Comparison of ENCODE assay signal across 14 mouse cellular contexts in genomic region chr7:75498627-75499026, GRCm38 (mm10). TPM values are rescaled to one million over a fixed set of nuclear protein-coding genes. Genes with fewer than 3 reads are reported as not detected.
DNase-seq lines count a peak whose midpoint lies in the region; ATAC-seq and TF ChIP-seq lines count a peak whose summit lies in the region.
"Had no signal": no experiment of that assay in that cellular context is flagged by ENCODE, and none has a peak within 500 bp of the region (broad histone marks: within the 10 kb centered on the region; RNA-seq: fewer than 3 reads in every experiment).

No protein-coding gene starts in this region.

- peaks cover 16% of the 10 kb centered on the region for H3K4me1 ChIP-seq in heart, adult 2 months (ENCODE audit: control insufficient read depth, insufficient read depth, low read length)
- H3K4me1 ChIP-seq in heart, embryonic 14.5 days (ENCODE audit: control insufficient read depth in 2 of 2, insufficient read depth in 2 of 2, low read length in 2 of 2): peaks cover 9 to 43% of the 10 kb centered on the region in 2 experiments
- no peaks in the 10 kb centered on the region; the same call in 1 of the 2 replicates for H3K4me1 ChIP-seq in forebrain, embryonic 12.5 days
- H3K4me1 ChIP-seq: hindbrain, embryonic 15.5 days; midbrain, embryonic 15.5 days had no signal

- no peak for TF ChIP-seq CTCF in heart, adult 2 months (IDR thresholded peaks at IDR 0.05)

- ATAC-seq in heart, embryonic 14.5 days (ENCODE audit: insufficient number of reproducible peaks, insufficient read depth, low FRiP score, low read depth): no peak
- ATAC-seq in forebrain, embryonic 12.5 days (ENCODE audit: low FRiP score): no peak
- ATAC-seq: midbrain, embryonic 15.5 days had no signal

- 16% methylated on average over 5 of the region's 5 CpGs for WGBS in heart, adult 2 months
- 25% methylated on average over 5 of the region's 5 CpGs for whole genome bisulfite sequencing in heart, embryonic 14.5 days
- WGBS in forebrain, embryonic 12.5 days: 66% methylated on average over 5 of the region's 5 CpGs

- no peaks in the 10 kb centered on the region for H3K9me3 ChIP-seq in heart, embryonic 14.5 days (ENCODE audit: control insufficient read depth, low read length)
- H3K9me3 ChIP-seq in forebrain, embryonic 12.5 days: no peaks in the 10 kb centered on the region
- H3K9me3 ChIP-seq: G1E; hindbrain, embryonic 15.5 days; midbrain, embryonic 15.5 days; neural tube, embryonic 13.5 days had no signal

- peaks cover 3% of the 10 kb centered on the region; the same call in 1 of the 2 replicates for H3K79me2 ChIP-seq in heart, adult 2 months (replicated peaks; ENCODE audit: control insufficient read depth, insufficient read depth, low read length)

- 0 out of 2 replicates have a peak, but pooled peaks have one; percentile 14 for TF ChIP-seq EP300 in heart, adult 2 months (IDR thresholded peaks at IDR 0.05; ENCODE audit: insufficient read depth, low read depth, low read length)

- H3K9ac ChIP-seq in heart, adult 2 months (ENCODE audit: low read depth, low read length): no peak overlapping the region
- H3K9ac ChIP-seq in heart, embryonic 14.5 days (ENCODE audit: low read length): no peak overlapping the region
- no peak overlapping the region for H3K9ac ChIP-seq in forebrain, embryonic 12.5 days
- H3K9ac ChIP-seq: hindbrain, embryonic 15.5 days; midbrain, embryonic 15.5 days; neural tube, embryonic 13.5 days had no signal

- intact Hi-C loops in heart, adult 2 months (cut with DNase I): no loop called here
- intact Hi-C loops in heart, postnatal 25 days (cut with DNase I): no loop called here

- TF ChIP-seq POLR2A in heart, adult 2 months (IDR thresholded peaks at IDR 0.05; ENCODE audit: insufficient read depth, low read depth, low read length): no peak

- no peak overlapping the region for H3K4me2 ChIP-seq in heart, embryonic 14.5 days (ENCODE audit: low read length)
- H3K4me2 ChIP-seq in forebrain, embryonic 12.5 days: no peak overlapping the region
- H3K4me2 ChIP-seq: hindbrain, embryonic 15.5 days; midbrain, embryonic 15.5 days; neural tube, embryonic 13.5 days had no signal

- no peaks in the 10 kb centered on the region for H3K27me3 ChIP-seq in heart, adult 2 months (ENCODE audit: control insufficient read depth, insufficient read depth, low read length)
- no peaks in the 10 kb centered on the region for H3K27me3 ChIP-seq in heart, embryonic 14.5 days (ENCODE audit: control insufficient read depth, insufficient read depth, low read length)
- H3K27me3 ChIP-seq in forebrain, embryonic 12.5 days: no peaks in the 10 kb centered on the region
- H3K27me3 ChIP-seq: hindbrain, embryonic 15.5 days; midbrain, embryonic 15.5 days; neural tube, embryonic 13.5 days had no signal

- no peak for DNase-seq in heart, adult 2 months
- DNase-seq in heart, postnatal 25 days (ENCODE audit: low spot score): no peak
- DNase-seq in kidney, adult 8-10 months: peak; percentile 52 to 81
- peak; percentile 16 for DNase-seq in mesoderm, embryonic 11.5 days (ENCODE audit: low read depth, low spot score)
- no peak for DNase-seq in cerebellum, adult 11 months
- DNase-seq in urinary bladder, postnatal 14 days (ENCODE audit: low spot score): no peak
- DNase-seq: right cerebral cortex, postnatal 14 days had no signal

- H3K4me3 ChIP-seq in heart, adult 2 months: no peak overlapping the region
- H3K4me3 ChIP-seq in heart, embryonic 14.5 days (ENCODE audit: control insufficient read depth in 1 of 2, insufficient read depth in 1 of 2, low read depth in 1 of 2, low read length in 2 of 2): no peak overlapping the region
- H3K4me3 ChIP-seq in forebrain, embryonic 12.5 days (replicated peaks): no peak overlapping the region
- H3K4me3 ChIP-seq: hindbrain, embryonic 15.5 days; left cerebral cortex, adult 2 months; midbrain, embryonic 15.5 days; neural tube, embryonic 13.5 days had no signal

- H3K27ac ChIP-seq in heart, adult 2 months: peak overlapping the region; percentile 8
- peak overlapping the region; percentile 33 to 49; a peak in 2 of 4 replicates for H3K27ac ChIP-seq in heart, embryonic 14.5 days (replicated peaks in 1 of 2; ENCODE audit: control insufficient read depth in 1 of 2, insufficient read depth in 1 of 2, low read depth in 2 of 2, low read length in 2 of 2)
- no peak overlapping the region for H3K27ac ChIP-seq in forebrain, embryonic 12.5 days
- H3K27ac ChIP-seq: hindbrain, embryonic 15.5 days; left cerebral cortex, adult 2 months; midbrain, embryonic 15.5 days; neural tube, embryonic 13.5 days had no signal

- H3K36me3 ChIP-seq in heart, adult 2 months (ENCODE audit: control insufficient read depth, insufficient read depth, low read length): peaks cover 28% of the 10 kb centered on the region
- H3K36me3 ChIP-seq in heart, embryonic 14.5 days (ENCODE audit: control insufficient read depth, insufficient read depth, low read length): no peaks in the 10 kb centered on the region
- no peaks in the 10 kb centered on the region for H3K36me3 ChIP-seq in forebrain, embryonic 12.5 days (replicated peaks)
- H3K36me3 ChIP-seq: G1E; hindbrain, embryonic 15.5 days; midbrain, embryonic 15.5 days; neural tube, embryonic 13.5 days had no signal

RNA-seq across cellular contexts. Expression of gene Akap13, which starts 43.3 kb away (rescaled TPM):
- 10 to 100 TPM; 64.1 to 72.0 TPM for total RNA-seq in heart, adult 2 months (2021)
- 16.8 and 20.0 TPM in 2 replicates for polyA plus RNA-seq in heart, adult 2 months (2012; rRNA removed)
- 10 to 100 TPM; 61.0 to 79.5 TPM for total RNA-seq in heart, postnatal 25 days (2021)
- polyA plus RNA-seq in heart, embryonic 14.5 days (2014; fragmentation: Nextera tagmentation; extraction: Ambion mirVana): 54.9 and 69.5 TPM in 2 replicates
- polyA plus RNA-seq in forebrain, embryonic 12.5 days (2016; fragmentation: Nextera tagmentation; extraction: Ambion mirVana): 24.8 and 27.6 TPM in 2 replicates

Comparison
In these comparisons a context has a peak if more than half of its experiments do, and no peak if none do; other contexts are left out.
1. DNase-seq: peak in kidney, adult 8-10 months (2 of 2) and mesoderm, embryonic 11.5 days (single experiment); none in heart, adult 2 months (0 of 2), heart, postnatal 25 days (single experiment), cerebellum, adult 11 months (single experiment) and urinary bladder, postnatal 14 days (single experiment).